Mouse (Mus musculus): Measurements from ENCODE around the gene Sdhaf1. TPM values are rescaled to one million over a fixed set of nuclear protein-coding genes. Genes with fewer than 3 reads are reported as not detected.

The Sdhaf1 gene
- polyA plus RNA-seq, 1 experiment from 2014 or later: 20.6 TPM

DNA sequence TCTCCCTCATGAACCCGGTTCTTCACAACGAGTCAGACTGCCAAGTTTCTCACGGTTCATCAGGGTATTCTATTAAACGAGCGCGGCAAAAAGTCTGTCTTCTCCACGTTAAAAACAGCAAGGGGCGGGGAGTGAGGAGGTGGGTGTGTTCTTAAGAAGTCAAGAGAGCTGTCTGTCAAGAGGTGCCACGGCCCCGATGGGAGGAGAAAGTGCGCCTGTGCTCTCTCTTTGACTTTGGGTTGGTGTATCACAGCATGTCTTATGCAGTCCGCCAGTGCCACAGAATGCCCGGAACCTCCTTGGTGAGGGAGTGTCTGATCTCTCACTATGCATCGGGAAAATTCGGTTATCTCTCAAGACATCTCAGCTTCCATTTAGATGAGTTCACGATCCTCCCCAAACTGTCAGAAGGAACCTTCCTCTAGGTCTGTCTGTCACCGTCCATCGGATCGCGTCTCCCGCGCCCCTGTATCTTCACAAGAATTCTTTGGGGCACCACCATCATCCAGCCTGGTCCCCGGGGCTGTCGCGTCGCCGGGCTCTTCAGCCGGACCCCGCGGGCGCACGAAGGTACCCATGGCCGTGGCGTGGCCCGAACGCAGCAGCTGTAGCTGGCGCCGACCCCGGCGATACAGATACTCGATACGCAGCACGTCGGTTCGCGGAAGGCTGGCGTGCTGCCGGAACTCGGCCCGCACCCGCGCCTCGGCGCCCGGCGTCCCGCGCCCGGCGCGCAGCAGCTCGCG is 2.0 kb downstream of the Sdhaf1 start, which contains the start of gene E130208F15Rik:
TSS of gene E130208F15Rik (plus strand) at position 202 of the 746 bp plus-strand sequence.
- peak within 1 kb of the TSS; percentile 78 for H3K9ac ChIP-seq (ENCODE audit: low read depth, low read length)
- peak within 1 kb of the TSS; percentile 82 for H3K4me3 ChIP-seq (ENCODE audit: low read length)
- no peaks in the 10 kb centered on the region for H3K36me3 ChIP-seq (ENCODE audit: control insufficient read depth, insufficient read depth, low read length)
- no peaks in the 10 kb centered on the region for H3K27me3 ChIP-seq (ENCODE audit: control insufficient read depth, insufficient read depth, low read length)
- H3K9me3 ChIP-seq (ENCODE audit: control insufficient read depth, low read length): peaks cover 3% of the 10 kb centered on the region; the same call in 1 of the 2 replicates
- peaks cover 13% of the 10 kb centered on the region for H3K4me1 ChIP-seq (ENCODE audit: control insufficient read depth, insufficient read depth, low read length)
- WGBS: under 1% methylated on average over 63 of the region's 63 CpGs
- H3K27ac ChIP-seq (ENCODE audit: low read depth, low read length): peak within 1 kb of the TSS; percentile 84
- peak within 1 kb of the TSS; percentile 79 for H3K4me2 ChIP-seq (replicated peaks; ENCODE audit: low read depth, low read length)
- peak; percentile 65 for ATAC-seq (ENCODE audit: low FRiP score, low TSS enrichment)

DNA sequence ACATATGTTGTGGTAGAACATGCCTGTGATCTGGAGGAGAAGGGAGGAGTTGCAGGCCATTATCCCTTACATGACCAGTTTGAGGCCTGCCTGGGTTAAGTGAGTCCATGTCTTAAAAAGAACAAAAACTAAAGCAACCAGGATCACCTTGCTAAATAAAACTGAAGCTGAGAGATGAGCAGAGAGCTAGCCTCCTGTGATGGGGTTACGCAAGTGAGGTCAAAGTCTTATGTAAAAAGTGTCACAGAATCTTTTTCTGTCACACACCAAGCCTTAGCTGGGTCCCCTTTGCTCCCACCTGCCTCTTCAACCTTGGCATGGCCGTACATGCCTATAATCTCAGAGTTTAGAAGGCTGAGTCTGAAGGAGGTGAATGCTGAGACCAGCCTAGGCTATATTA is 2.7 kb downstream of the Sdhaf1 start:
- Histone ChIP-seq H3K9me3 (ENCODE audit: control insufficient read depth, low read length) (peaks cover 3% of the 10 kb centered on the region; the same call in 1 of the 2 replicates), H3K9ac (ENCODE audit: low read depth, low read length) (no peak overlapping the region), H3K4me2 (replicated peaks; ENCODE audit: low read depth, low read length) (peak overlapping the region; percentile 79), H3K4me3 (ENCODE audit: low read length) (peak overlapping the region; percentile 82; the same call in 1 of the 2 replicates), H3K4me1 (ENCODE audit: control insufficient read depth, insufficient read depth, low read length) (peaks cover 13% of the 10 kb centered on the region), H3K27ac (ENCODE audit: low read depth, low read length) (no peak overlapping the region), H3K36me3 (ENCODE audit: control insufficient read depth, insufficient read depth, low read length) (no peaks in the 10 kb centered on the region), H3K27me3 (ENCODE audit: control insufficient read depth, insufficient read depth, low read length) (no peaks in the 10 kb centered on the region)
- ATAC-seq (ENCODE audit: low FRiP score, low TSS enrichment): no peak
- WGBS: 82% methylated on average over 2 of the region's 2 CpGs

DNA sequence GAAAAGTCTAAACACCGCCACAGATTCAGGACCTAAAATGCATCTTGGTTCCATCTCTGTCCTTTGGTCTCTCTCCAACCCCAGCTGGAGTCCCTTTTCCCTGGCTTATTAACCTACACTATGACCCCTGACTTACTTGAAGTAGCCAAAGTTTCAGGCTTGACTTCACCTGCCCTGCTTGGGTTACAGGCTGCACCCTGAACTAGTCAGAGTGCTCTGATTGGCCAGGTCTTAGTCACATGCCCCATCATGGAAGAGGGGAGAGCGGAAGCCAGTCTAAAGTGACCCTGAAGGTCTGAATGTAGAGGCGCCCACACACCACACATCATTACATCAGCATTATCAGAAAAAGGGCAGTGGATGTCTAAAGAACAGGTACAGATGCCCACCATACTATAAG is 5.6 kb downstream of the Sdhaf1 start:
- no peak overlapping the region for H3K27ac ChIP-seq (ENCODE audit: low read depth, low read length)
- H3K4me3 ChIP-seq (ENCODE audit: low read length): no peak overlapping the region
- H3K9ac ChIP-seq (ENCODE audit: low read depth, low read length): no peak overlapping the region
- H3K4me1 ChIP-seq (ENCODE audit: control insufficient read depth, insufficient read depth, low read length): peaks cover 21% of the 10 kb centered on the region
- WGBS: 70% methylated on average over 3 of the region's 3 CpGs
- H3K9me3 ChIP-seq (ENCODE audit: control insufficient read depth, low read length): no peaks in the 10 kb centered on the region
- no peak for ATAC-seq (ENCODE audit: low FRiP score, low TSS enrichment)
- no peaks in the 10 kb centered on the region for H3K27me3 ChIP-seq (ENCODE audit: control insufficient read depth, insufficient read depth, low read length)
- H3K4me2 ChIP-seq (replicated peaks; ENCODE audit: low read depth, low read length): no peak overlapping the region
- no peaks in the 10 kb centered on the region for H3K36me3 ChIP-seq (ENCODE audit: control insufficient read depth, insufficient read depth, low read length)

DNA sequence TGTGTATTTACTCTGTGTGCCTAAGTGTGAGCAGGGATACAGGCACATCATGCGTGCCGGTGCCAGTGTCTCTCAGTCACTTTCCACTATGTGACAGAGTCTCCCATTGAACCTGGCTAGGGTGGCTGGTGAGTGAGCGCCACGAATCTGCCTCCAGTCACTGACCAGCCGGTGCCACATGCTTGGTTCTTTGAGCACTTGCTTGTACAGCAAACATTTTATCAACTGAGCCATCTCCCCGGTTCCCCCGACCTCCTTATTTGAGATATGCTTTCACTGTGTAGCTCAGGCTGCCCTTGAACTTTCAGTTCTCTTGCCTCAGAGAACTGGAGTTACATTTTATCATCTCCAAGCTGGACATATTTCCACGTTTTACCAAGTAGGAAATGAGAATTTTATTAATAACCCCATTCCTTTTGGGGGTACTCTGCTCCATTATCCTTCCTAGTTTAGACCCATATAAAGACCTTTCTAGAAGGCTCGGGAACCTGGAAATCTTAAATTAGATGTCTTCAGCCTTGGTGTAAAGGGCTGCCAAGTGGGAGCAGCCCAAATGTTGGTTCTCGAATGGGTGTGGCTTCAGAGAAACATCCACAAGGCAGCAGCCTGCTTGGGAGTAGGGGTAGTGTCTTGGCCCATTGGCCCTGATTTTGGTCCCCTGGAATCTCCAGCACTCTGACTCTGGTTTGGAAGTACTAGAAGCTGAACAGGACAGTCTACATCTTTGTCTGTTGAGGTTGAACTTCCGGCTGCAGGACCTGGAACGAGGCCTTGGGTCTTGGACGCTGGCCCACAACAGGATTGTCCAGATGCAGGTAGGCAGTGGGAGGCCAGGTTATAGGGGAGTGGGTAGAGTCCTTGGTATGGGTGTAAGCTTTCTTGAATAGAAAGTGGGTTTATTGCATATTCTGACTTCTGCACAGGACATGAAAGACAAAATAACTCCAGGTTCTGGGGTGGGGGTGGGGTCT is 7.9 kb downstream of the Sdhaf1 start:
- Histone ChIP-seq H3K27me3 (ENCODE audit: control insufficient read depth, insufficient read depth, low read length) (no peaks in the 10 kb centered on the region), H3K4me3 (ENCODE audit: low read length) (peak overlapping the region; percentile 43), H3K36me3 (ENCODE audit: control insufficient read depth, insufficient read depth, low read length) (peaks cover 4% of the 10 kb centered on the region; the same call in 1 of the 2 replicates), H3K4me1 (ENCODE audit: control insufficient read depth, insufficient read depth, low read length) (peaks cover 10% of the 10 kb centered on the region; the same call in 1 of the 2 replicates), H3K9me3 (ENCODE audit: control insufficient read depth, low read length) (no peaks in the 10 kb centered on the region), H3K27ac (ENCODE audit: low read depth, low read length) (no peak overlapping the region), H3K4me2 (replicated peaks; ENCODE audit: low read depth, low read length) (peak overlapping the region; percentile 51), H3K9ac (ENCODE audit: low read depth, low read length) (peak overlapping the region; percentile 58)
- WGBS: 69% methylated on average over 13 of the region's 13 CpGs
- ATAC-seq (ENCODE audit: low FRiP score, low TSS enrichment): no peak

DNA sequence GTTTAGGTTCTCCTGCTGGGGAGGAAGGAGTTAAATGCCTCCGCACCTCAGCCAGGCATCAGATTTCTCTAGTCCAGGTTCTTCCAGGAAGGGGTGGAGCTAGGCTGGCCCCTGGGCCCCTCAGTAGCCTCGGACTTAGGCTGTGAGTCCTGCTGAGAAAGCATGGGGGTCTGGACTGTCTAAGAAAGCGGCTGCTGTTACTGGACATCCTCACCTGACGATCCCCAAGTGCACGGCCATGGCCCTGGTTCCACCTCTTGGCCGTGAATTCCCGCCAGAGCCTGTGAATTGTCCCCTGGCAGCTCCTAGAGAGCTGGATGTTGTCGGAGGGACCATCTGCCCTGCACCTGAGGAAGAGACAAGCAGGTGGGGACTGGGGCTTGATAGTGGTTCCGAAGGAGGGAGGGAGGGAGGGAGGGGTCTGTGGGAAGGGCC is 9.0 kb downstream of the Sdhaf1 start, which contains the start of gene Syne4:
TSS of gene Syne4 (plus strand) at position 87 of the 435 bp plus-strand sequence.
- no peaks in the 10 kb centered on the region for H3K9me3 ChIP-seq (ENCODE audit: control insufficient read depth, low read length)
- peak within 1 kb of the TSS; percentile 58 for H3K9ac ChIP-seq (ENCODE audit: low read depth, low read length)
- WGBS: 0% methylated on average over 9 of the region's 9 CpGs
- H3K36me3 ChIP-seq (ENCODE audit: control insufficient read depth, insufficient read depth, low read length): peaks cover 6% of the 10 kb centered on the region; the same call in 1 of the 2 replicates
- H3K27ac ChIP-seq (ENCODE audit: low read depth, low read length): peak within 1 kb of the TSS; percentile 71; the same call in 1 of the 2 replicates
- peak within 1 kb of the TSS; percentile 51 for H3K4me2 ChIP-seq (replicated peaks; ENCODE audit: low read depth, low read length)
- peaks cover 9% of the 10 kb centered on the region; the same call in 1 of the 2 replicates for H3K4me1 ChIP-seq (ENCODE audit: control insufficient read depth, insufficient read depth, low read length)
- ATAC-seq (ENCODE audit: low FRiP score, low TSS enrichment): peak; percentile 83
- H3K27me3 ChIP-seq (ENCODE audit: control insufficient read depth, insufficient read depth, low read length): no peaks in the 10 kb centered on the region
- peak within 1 kb of the TSS; percentile 43 for H3K4me3 ChIP-seq (ENCODE audit: low read length)

DNA sequence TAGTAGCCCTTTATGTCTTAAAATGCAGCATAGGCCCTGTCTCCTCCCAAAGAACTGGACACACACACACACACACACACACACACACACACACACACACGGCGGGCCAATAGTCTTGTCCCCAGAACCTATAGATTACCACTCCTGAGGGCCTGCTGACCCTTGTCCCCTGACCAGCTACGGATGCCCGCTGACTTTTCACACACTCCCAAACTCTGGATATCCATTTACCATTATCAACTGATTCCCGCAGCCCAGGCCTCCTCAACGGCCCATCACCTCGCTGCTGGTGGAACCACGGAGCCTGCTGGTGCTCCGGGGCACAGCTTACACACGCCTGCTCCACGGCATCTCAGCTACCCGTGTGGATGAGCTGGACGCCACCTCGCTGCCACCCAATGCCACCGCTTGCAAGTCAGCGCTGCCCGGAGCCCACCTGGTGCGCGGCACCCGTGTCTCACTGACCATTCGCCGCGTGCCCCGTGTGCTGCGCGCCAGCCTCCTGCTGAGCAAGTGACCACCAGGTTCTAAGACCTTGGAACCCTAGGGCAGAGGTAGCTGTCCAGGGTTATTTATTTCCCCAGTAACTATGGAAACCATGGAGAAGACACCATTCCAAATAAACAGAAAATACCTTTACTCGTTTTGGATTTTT is 9.9 kb downstream of the Sdhaf1 start:
- H3K27ac ChIP-seq (ENCODE audit: low read depth, low read length): no peak overlapping the region

DNA sequence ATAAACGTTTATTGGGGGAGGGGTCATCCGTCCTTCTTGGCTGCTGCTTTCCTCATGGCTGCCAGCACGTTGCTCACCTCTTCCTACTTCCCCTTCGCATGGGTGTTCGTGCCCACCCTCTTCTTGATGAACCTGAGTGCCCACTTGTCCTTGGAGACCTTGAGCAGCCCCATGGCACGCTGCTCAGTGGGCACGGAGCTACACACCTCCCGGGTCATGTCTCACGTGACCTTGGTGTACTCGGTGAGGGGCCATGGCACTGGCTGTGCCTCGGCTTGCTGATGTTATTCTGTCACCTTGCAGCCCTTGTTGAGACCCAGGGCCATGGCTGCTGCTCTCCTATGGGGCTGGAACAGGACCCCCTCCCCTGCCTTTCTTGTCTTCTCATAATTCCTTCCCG is 13.6 kb downstream of the Sdhaf1 start:
- Histone ChIP-seq H3K27ac (ENCODE audit: low read depth, low read length) (no peak overlapping the region), H3K27me3 (ENCODE audit: control insufficient read depth, insufficient read depth, low read length) (no peaks in the 10 kb centered on the region), H3K4me1 (ENCODE audit: control insufficient read depth, insufficient read depth, low read length) (peaks cover 15% of the 10 kb centered on the region; the same call in 1 of the 2 replicates), H3K4me2 (replicated peaks; ENCODE audit: low read depth, low read length) (no peak overlapping the region), H3K4me3 (ENCODE audit: low read length) (no peak overlapping the region), H3K9ac (ENCODE audit: low read depth, low read length) (no peak overlapping the region), H3K9me3 (ENCODE audit: control insufficient read depth, low read length) (no peaks in the 10 kb centered on the region), H3K36me3 (ENCODE audit: control insufficient read depth, insufficient read depth, low read length) (peaks cover 14% of the 10 kb centered on the region)
- WGBS: 91% methylated on average over 12 of the region's 12 CpGs
- no peak for ATAC-seq (ENCODE audit: low FRiP score, low TSS enrichment)

More for the DNA sequence above, 9.9 kb downstream of the Sdhaf1 start:
- H3K36me3 ChIP-seq (ENCODE audit: control insufficient read depth, insufficient read depth, low read length): peaks cover 6% of the 10 kb centered on the region; the same call in 1 of the 2 replicates
- H3K4me2 ChIP-seq (replicated peaks; ENCODE audit: low read depth, low read length): no peak overlapping the region; the same call in 1 of the 2 replicates
- H3K4me3 ChIP-seq (ENCODE audit: low read length): no peak overlapping the region
- 40% methylated on average over 27 of the region's 27 CpGs for WGBS
- no peaks in the 10 kb centered on the region for H3K9me3 ChIP-seq (ENCODE audit: control insufficient read depth, low read length)
- H3K4me1 ChIP-seq (ENCODE audit: control insufficient read depth, insufficient read depth, low read length): peaks cover 13% of the 10 kb centered on the region; the same call in 1 of the 2 replicates
- no peak for ATAC-seq (ENCODE audit: low FRiP score, low TSS enrichment)
- H3K9ac ChIP-seq (ENCODE audit: low read depth, low read length): no peak overlapping the region; the same call in 1 of the 2 replicates
- no peaks in the 10 kb centered on the region for H3K27me3 ChIP-seq (ENCODE audit: control insufficient read depth, insufficient read depth, low read length)

Data from kidney, embryonic 14.5 days (tissue).